Mouse (Mus musculus) induced T-regulatory cell, adult 2 months (primary cell): ENCODE results near the gene Tmem79.
"Not testable (repeated sequence)": the region's sequence is repeated elsewhere in the genome, so short reads cannot be mapped to it uniquely, and the experiment has no call there.

Source experiments
- DNase-seq: peaks from one replicate; pipeline ENCODE4 v3.0.0-alpha.2; 2012; ENCODE audit warnings: low read depth

Tmem79 gene

DNA sequence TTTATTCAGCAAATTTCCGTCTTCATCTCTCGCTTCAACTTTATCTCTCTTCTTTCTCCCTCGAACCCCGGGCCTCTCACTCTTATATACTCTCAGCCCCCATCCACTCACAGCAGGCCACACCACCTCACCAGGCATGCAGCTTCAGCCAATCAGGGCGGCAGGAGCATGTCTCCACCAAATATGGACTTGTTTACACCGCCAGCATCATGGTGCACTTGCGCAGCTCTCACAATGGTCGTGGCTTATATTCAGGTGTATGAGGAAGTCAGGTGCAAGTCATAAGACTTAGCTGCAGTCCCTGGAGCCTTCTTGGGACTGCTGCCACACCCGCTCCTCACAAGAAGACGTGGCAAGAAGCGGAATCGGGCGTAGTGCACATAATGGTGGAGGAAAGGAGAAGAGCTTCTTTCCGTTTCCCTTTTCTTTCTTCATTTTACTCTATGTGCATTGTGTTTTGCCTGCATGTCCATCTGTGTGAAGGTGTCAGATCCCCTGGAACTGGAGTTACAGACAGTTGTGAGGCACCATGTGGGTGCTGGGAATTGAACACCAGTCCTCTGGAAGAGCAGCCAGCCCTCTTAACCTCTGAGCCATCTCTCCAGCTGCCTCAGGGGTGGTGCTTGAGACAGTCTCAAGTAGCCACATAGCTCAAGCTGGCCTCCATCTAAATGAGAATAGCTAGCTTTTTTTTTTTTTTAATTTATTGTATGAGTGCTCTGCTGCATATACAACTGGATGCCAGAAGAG, 51.0 kb downstream of the Tmem79 start:
- not testable (repeated sequence) for DNase-seq

- not testable (repeated sequence) for DNase-seq
Measured at GRCm38 (mm10) chr3:88281141-88281916, 54.6 kb downstream of the Tmem79 start.

GRCm38 (mm10) chr3:88280035-88280434, 55.9 kb downstream of the Tmem79 start:
- DNase-seq = no peak
